Mouse (Mus musculus) ovary, postnatal 14 days (tissue): Measurements from ENCODE around the gene Hs3st3a1.

Experiments used
- DNase-seq: peaks from one replicate; pipeline ENCODE4 v3.0.0; 2022; ENCODE audit warnings: low spot score

Hs3st3a1 gene

GRCm38 (mm10) chr11:64559388-64559787 is 124.3 kb downstream of the Hs3st3a1 start:
- no peak for DNase-seq

DNA sequence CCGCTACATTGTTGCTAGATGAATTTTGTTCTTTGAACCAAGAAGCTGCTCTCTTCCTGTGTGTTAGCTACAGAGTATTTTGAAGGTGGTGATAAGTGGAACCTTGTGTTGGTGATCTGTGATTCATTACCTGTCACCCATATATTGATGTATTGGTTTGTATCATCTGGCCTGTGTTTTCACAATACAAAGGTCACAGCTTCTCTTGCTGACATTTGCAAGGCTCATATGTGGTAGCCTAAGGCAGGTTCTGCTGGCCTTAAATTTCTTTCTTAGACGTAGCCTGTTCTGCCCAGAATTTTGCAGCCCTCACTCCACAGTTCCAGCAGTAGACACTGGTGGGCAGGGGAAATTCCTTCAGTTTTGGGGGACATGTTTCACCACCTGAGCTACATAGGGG is 125.3 kb downstream of the Hs3st3a1 start:
- DNase-seq = no peak

DNA sequence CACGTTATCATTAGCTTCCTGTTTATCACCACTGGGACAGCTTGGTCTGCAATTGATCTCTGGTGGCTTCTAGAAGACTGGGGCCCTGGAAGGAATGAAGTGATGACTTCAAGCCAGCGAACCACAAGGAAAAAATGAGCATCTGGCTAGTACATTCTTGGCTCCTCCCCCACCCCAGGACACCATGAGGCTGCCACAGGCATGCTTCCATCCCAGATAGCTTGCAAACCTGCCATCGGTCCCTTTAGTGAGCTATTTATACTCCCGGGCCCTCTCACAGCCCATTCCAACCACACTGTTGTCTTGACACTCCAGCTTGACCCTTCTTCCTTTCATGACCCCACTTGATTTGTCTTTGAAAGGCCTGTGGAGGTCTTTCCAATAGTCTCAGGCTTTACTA is 127.6 kb downstream of the Hs3st3a1 start:
- DNase-seq = no peak
